Mouse (Mus musculus) colon, adult 2 months (tissue): ENCODE results near the gene Lyplal1. TPM values are rescaled to one million over a fixed set of nuclear protein-coding genes. Genes with fewer than 3 reads are reported as not detected.

Experiments used
- polyA plus RNA-seq: library from polyadenylated mRNA; depleted of rRNA; stranded (reverse); fragments of >200 nt; gene quantifications from 2 replicates; pipeline ENCODE4 v1.2.3, GENCODE M21; 2012; rRNA removed

The Lyplal1 gene
- polyA plus RNA-seq, result 4.3 and 4.4 TPM in 2 replicates

GRCm38 (mm10) chr1:186116701-186117488, at the start of gene Lyplal1:
Gene Lyplal1 (minus strand): TSS chr1:186117310.

